Mouse (Mus musculus) hindbrain, embryonic 16.5 days (tissue): ENCODE measurements around the gene Tekt1. TPM values are rescaled to one million over a fixed set of nuclear protein-coding genes. Genes with fewer than 3 reads are reported as not detected.

Source experiments
- ATAC-seq: fragments of 200-750 bp; cut with Nextera tagmentation; 2 replicates; pipeline ENCODE4 v1.8.0; 2017; ENCODE audit warnings: moderate TSS enrichment, moderate library complexity
- H3K27ac ChIP-seq: fragments of 300-500 bp; sonication (generic); 2 replicates; pipeline ENCODE4 v1.5.1; 2014; ENCODE audit warnings: low read depth, mild to moderate bottlenecking, control low read depth, low read length, moderate library complexity
- H3K27me3 ChIP-seq: fragments of 300-500 bp; sonication (generic); replicated peaks from 2 replicates; pipeline ENCODE4 v1.6.1; 2014; ENCODE audit warnings: low read length; ENCODE audit not compliant: control insufficient read depth, insufficient read depth
- H3K36me3 ChIP-seq: fragments of 300-500 bp; sonication (generic); 2 replicates; pipeline ENCODE4 v1.6.1; 2014; ENCODE audit warnings: mild to moderate bottlenecking, low read length, moderate library complexity, mixed read lengths; ENCODE audit not compliant: control insufficient read depth, insufficient read depth
- H3K4me1 ChIP-seq: fragments of 300-500 bp; sonication (generic); 2 replicates; pipeline ENCODE4 v1.6.1; 2014; ENCODE audit warnings: low read depth, low read length; ENCODE audit not compliant: control insufficient read depth, insufficient read depth
- H3K4me2 ChIP-seq: fragments of 300-500 bp; sonication (generic); 2 replicates; pipeline ENCODE4 v1.6.1; 2014; ENCODE audit warnings: mild to moderate bottlenecking, low read length, control low read depth, moderate library complexity
- H3K4me3 ChIP-seq: fragments of 300-500 bp; sonication (generic); 2 replicates; pipeline ENCODE4 v1.5.1; 2014; ENCODE audit warnings: mild to moderate bottlenecking, low read length, control low read depth, moderate library complexity
- H3K9ac ChIP-seq: fragments of 300-500 bp; sonication (generic); 2 replicates; pipeline ENCODE4 v1.6.1; 2014; ENCODE audit warnings: low read depth, mild to moderate bottlenecking, control low read depth, low read length, moderate library complexity
- H3K9me3 ChIP-seq: fragments of 300-500 bp; sonication (generic); 2 replicates; pipeline ENCODE4 v1.6.1; 2014; ENCODE audit warnings: mild to moderate bottlenecking, low read length, moderate library complexity; ENCODE audit not compliant: control insufficient read depth
- WGBS: fragments of 180-500 bp; shearing (Covaris S2); extraction: QIAGEN DNeasy Blood & Tissue Kit; methylation state at CpG from one replicate; pipeline ENCODE4 v1.1.7; 2014; 5-methylcytosine and 5-hydroxymethylcytosine counted together
- polyA plus RNA-seq: library from polyadenylated mRNA; unstranded; fragments of >200 nt; fragmentation: Nextera tagmentation; extraction: Ambion mirVana; gene quantifications from 2 replicates; pipeline ENCODE4 v1.2.1, GENCODE M21; 2015

The Tekt1 gene
- polyA plus RNA-seq, 1 experiment from 2014 or later: 9.0 TPM

- no peak overlapping the region for H3K4me2 ChIP-seq
- H3K9ac ChIP-seq: no peak overlapping the region
- peaks cover 8% of the 10 kb centered on the region; the same call in 1 of the 2 replicates for H3K4me1 ChIP-seq
- WGBS: 62% methylated on average over 8 of the region's 8 CpGs
- H3K4me3 ChIP-seq: no peak overlapping the region
- no peak for ATAC-seq
- no peak overlapping the region for H3K27ac ChIP-seq
- no peaks in the 10 kb centered on the region for H3K9me3 ChIP-seq
- no peaks in the 10 kb centered on the region for H3K36me3 ChIP-seq
- peaks cover 5% of the 10 kb centered on the region; the same call in 1 of the 2 replicates for H3K27me3 ChIP-seq
These were observed 43.9 kb upstream of the Tekt1 start for GRCm38 (mm10) chr11:72406079-72406675.

- H3K9me3 ChIP-seq: no peaks in the 10 kb centered on the region
- no peak for ATAC-seq
These were observed 43.3 kb upstream of the Tekt1 start for GRCm38 (mm10) chr11:72405532-72405931.

GRCm38 (mm10) chr11:72402969-72403368 lies 40.7 kb upstream of the Tekt1 start:
- H3K36me3 ChIP-seq: no peaks in the 10 kb centered on the region; the same call in 1 of the 2 replicates
- no peak overlapping the region for H3K4me3 ChIP-seq
- H3K4me1 ChIP-seq: no peaks in the 10 kb centered on the region
- H3K9ac ChIP-seq: no peak overlapping the region
- H3K9me3 ChIP-seq: no peaks in the 10 kb centered on the region
- no peaks in the 10 kb centered on the region for H3K27me3 ChIP-seq
- WGBS: 93% methylated on average over 12 of the region's 12 CpGs
- no peak overlapping the region for H3K4me2 ChIP-seq
- no peak for ATAC-seq
- H3K27ac ChIP-seq: no peak overlapping the region

More at GRCm38 (mm10) chr11:72405532-72405931, 43.3 kb upstream of the Tekt1 start:
- WGBS: 65% methylated on average over 4 of the region's 4 CpGs
- Histone ChIP-seq H3K27ac (no peak overlapping the region), H3K27me3 (peaks cover 5% of the 10 kb centered on the region; the same call in 1 of the 2 replicates), H3K36me3 (no peaks in the 10 kb centered on the region), H3K9ac (no peak overlapping the region), H3K4me3 (no peak overlapping the region), H3K4me1 (peaks cover 1% of the 10 kb centered on the region; the same call in 1 of the 2 replicates), H3K4me2 (no peak overlapping the region)

- Histone ChIP-seq H3K9ac (no peak overlapping the region), H3K9me3 (no peaks in the 10 kb centered on the region), H3K4me2 (no peak overlapping the region), H3K36me3 (no peaks in the 10 kb centered on the region; the same call in 1 of the 2 replicates), H3K4me3 (no peak overlapping the region), H3K4me1 (no peaks in the 10 kb centered on the region), H3K27me3 (no peaks in the 10 kb centered on the region), H3K27ac (no peak overlapping the region)
- WGBS: 80% methylated on average over 5 of the region's 5 CpGs
- ATAC-seq: no peak
These were observed 39.8 kb upstream of the Tekt1 start for GRCm38 (mm10) chr11:72402017-72402416.

GRCm38 (mm10) chr11:72401068-72401467 lies 38.8 kb upstream of the Tekt1 start:
- Histone ChIP-seq H3K9ac (no peak overlapping the region), H3K36me3 (no peaks in the 10 kb centered on the region; the same call in 1 of the 2 replicates), H3K9me3 (no peaks in the 10 kb centered on the region), H3K4me1 (no peaks in the 10 kb centered on the region), H3K4me2 (no peak overlapping the region), H3K27ac (no peak overlapping the region), H3K4me3 (no peak overlapping the region), H3K27me3 (no peaks in the 10 kb centered on the region)
- ATAC-seq: no peak
- WGBS: 93% methylated on average over 12 of the region's 12 CpGs

- Histone ChIP-seq H3K4me3 (no peak overlapping the region), H3K4me1 (0 out of 2 replicates have a peak, but pooled peaks cover 3% of the 10 kb centered on the region), H3K36me3 (no peaks in the 10 kb centered on the region; the same call in 1 of the 2 replicates), H3K9ac (no peak overlapping the region), H3K27ac (no peak overlapping the region), H3K27me3 (no peaks in the 10 kb centered on the region), H3K9me3 (no peaks in the 10 kb centered on the region), H3K4me2 (no peak overlapping the region)
- WGBS: 86% methylated on average over 8 of the region's 8 CpGs
- ATAC-seq: no peak
These were observed 35.7 kb upstream of the Tekt1 start for GRCm38 (mm10) chr11:72397811-72398525.

GRCm38 (mm10) chr11:72397072-72397471 lies 34.8 kb upstream of the Tekt1 start:
- Histone ChIP-seq H3K27ac (no peak overlapping the region), H3K9ac (no peak overlapping the region), H3K36me3 (no peaks in the 10 kb centered on the region; the same call in 1 of the 2 replicates), H3K4me3 (no peak overlapping the region), H3K4me2 (no peak overlapping the region), H3K9me3 (no peaks in the 10 kb centered on the region), H3K4me1 (0 out of 2 replicates have a peak, but pooled peaks cover 3% of the 10 kb centered on the region), H3K27me3 (no peaks in the 10 kb centered on the region)
- ATAC-seq: no peak
- WGBS: 61% methylated on average over 10 of the region's 10 CpGs

- H3K36me3 ChIP-seq: no peaks in the 10 kb centered on the region; the same call in 1 of the 2 replicates
- WGBS: 75% methylated on average over 7 of the region's 7 CpGs
- H3K9ac ChIP-seq: no peak overlapping the region
- 0 out of 2 replicates have a peak, but pooled peaks cover 3% of the 10 kb centered on the region for H3K4me1 ChIP-seq
- H3K9me3 ChIP-seq: no peaks in the 10 kb centered on the region
- no peak overlapping the region for H3K4me2 ChIP-seq
- no peak for ATAC-seq
- H3K4me3 ChIP-seq: no peak overlapping the region
- H3K27me3 ChIP-seq: no peaks in the 10 kb centered on the region
- no peak overlapping the region for H3K27ac ChIP-seq
These were observed 34.4 kb upstream of the Tekt1 start for GRCm38 (mm10) chr11:72396621-72397020.

GRCm38 (mm10) chr11:72395652-72396051 lies 33.4 kb upstream of the Tekt1 start:
- WGBS: 81% methylated on average over 6 of the region's 6 CpGs
- no peak overlapping the region for H3K4me3 ChIP-seq
- 0 out of 2 replicates have a peak, but pooled peaks cover 3% of the 10 kb centered on the region for H3K4me1 ChIP-seq
- no peaks in the 10 kb centered on the region for H3K27me3 ChIP-seq
- no peak overlapping the region for H3K4me2 ChIP-seq
- ATAC-seq: no peak
- H3K9me3 ChIP-seq: no peaks in the 10 kb centered on the region
- no peak overlapping the region for H3K27ac ChIP-seq
- H3K36me3 ChIP-seq: no peaks in the 10 kb centered on the region; the same call in 1 of the 2 replicates
- H3K9ac ChIP-seq: no peak overlapping the region
